Mouse (Mus musculus) CH12.LX (cell line): ENCODE measurements around the gene Il4i1. TPM values are rescaled to one million over a fixed set of nuclear protein-coding genes. Genes with fewer than 3 reads are reported as not detected.

ENCODE experiments used
- DNase-seq: peaks from one replicate; pipeline ENCODE4 v3.0.0-alpha.2; 2013; ENCODE audit errors: extremely low read depth
- H3K27ac ChIP-seq: 2 replicates; pipeline ENCODE4 v1.5.1; 2012; ENCODE audit warnings: low read depth, mild to moderate bottlenecking, control low read depth, moderate library complexity; ENCODE audit not compliant: insufficient read depth
- H3K27me3 ChIP-seq: replicated peaks from 2 replicates; pipeline ENCODE3; 2012; ENCODE audit warnings: inconsistent platforms
- H3K36me3 ChIP-seq, 2 experiments: replicated peaks in 1 of 2; 2 replicates each; pipeline versions ENCODE3 to v1.6.1; 2012; ENCODE audit warnings: inconsistent platforms in 1 of 2, low read length in 1 of 2, mild to moderate bottlenecking in 1 of 2, mixed read lengths in 1 of 2, moderate library complexity in 1 of 2; ENCODE audit not compliant: control insufficient read depth in 1 of 2, insufficient read depth in 1 of 2
- H3K4me1 ChIP-seq, 2 experiments: 2 replicates each; pipeline ENCODE4 v1.6.1; 2012; ENCODE audit warnings: inconsistent platforms in 1 of 2, moderate library complexity in 1 of 2; ENCODE audit not compliant: insufficient read depth in 2 of 2, control insufficient read depth in 1 of 2
- H3K4me2 ChIP-seq: 2 replicates; pipeline ENCODE4 v1.6.1; 2012; ENCODE audit warnings: low read depth, mild to moderate bottlenecking, control low read depth; ENCODE audit not compliant: poor library complexity, insufficient read depth, severe bottlenecking
- H3K4me3 ChIP-seq, 3 experiments: fragments of 150-350 bp in 1 of 3; sonication (generic) in 1 of 3; replicated peaks in 1 of 3; 2 replicates each; pipeline versions ENCODE3 to v1.5.1; 2011 to 2012; ENCODE audit warnings: low read depth in 2 of 3, low read length in 2 of 3, mild to moderate bottlenecking in 2 of 3, moderate library complexity in 2 of 3, control low read depth in 1 of 3, improper control_type of control experiment in 1 of 3, inconsistent platforms in 1 of 3, mixed read lengths in 1 of 3; ENCODE audit not compliant: poor library complexity in 1 of 3
- H3K79me2 ChIP-seq: replicated peaks from 2 replicates; pipeline ENCODE4 v1.6.1; 2012; ENCODE audit warnings: mild to moderate bottlenecking, moderate library complexity; ENCODE audit not compliant: control insufficient read depth, poor library complexity, insufficient read depth, severe bottlenecking; ENCODE audit errors: extremely low read depth
- H3K9ac ChIP-seq: 2 replicates; pipeline ENCODE4 v1.6.1; 2012; ENCODE audit warnings: low read depth, mild to moderate bottlenecking, control low read depth, moderate library complexity; ENCODE audit not compliant: insufficient read depth
- H3K9me3 ChIP-seq: replicated peaks from 2 replicates; pipeline ENCODE3; 2012; ENCODE audit warnings: low read length, inconsistent platforms, mixed read lengths
- BHLHE40 ChIP-seq: IDR thresholded peaks from 2 replicates; pipeline ENCODE4 v1.6.1; 2011; ENCODE audit warnings: mild to moderate bottlenecking, low read depth, low read length, improper control_type of control experiment
- CHD1 ChIP-seq: IDR thresholded peaks from 2 replicates; pipeline ENCODE4 v1.6.1; 2012; ENCODE audit warnings: low read depth, low read length, improper control_type of control experiment, inconsistent platforms
- CTCF ChIP-seq, 2 experiments: IDR thresholded peaks in 1 of 2; conservative IDR thresholded peaks in 1 of 2; 2 replicates each; pipeline ENCODE4 v1.5.1; 2011 to 2012; ENCODE audit warnings: low read depth in 2 of 2, low read length in 2 of 2, improper control_type of control experiment in 1 of 2, inconsistent platforms in 1 of 2, mild to moderate bottlenecking in 1 of 2, moderate library complexity in 1 of 2
- E2F4 ChIP-seq: IDR thresholded peaks from 2 replicates; pipeline ENCODE4 v1.6.1; 2011; ENCODE audit warnings: low read depth, low read length, improper control_type of control experiment; ENCODE audit not compliant: insufficient replicate concordance
- ETS1 ChIP-seq: conservative IDR thresholded peaks from 2 replicates; pipeline ENCODE4 v1.6.1; 2012; ENCODE audit warnings: low read depth, mild to moderate bottlenecking, inconsistent platforms, low read length, improper control_type of control experiment, moderate library complexity
- GABPA ChIP-seq: IDR thresholded peaks from 2 replicates; pipeline ENCODE4 v1.6.1; 2012; ENCODE audit warnings: low read depth, low read length, improper control_type of control experiment, inconsistent platforms; ENCODE audit not compliant: insufficient replicate concordance
- HCFC1 ChIP-seq: IDR thresholded peaks from 2 replicates; pipeline ENCODE4 v1.6.1; 2012; ENCODE audit warnings: low read depth, mild to moderate bottlenecking, inconsistent platforms, low read length, improper control_type of control experiment
- IRF4 ChIP-seq: IDR thresholded peaks from 2 replicates; pipeline ENCODE4 v1.6.1; 2014; ENCODE audit warnings: low read depth, mild to moderate bottlenecking, inconsistent platforms, low read length, improper control_type of control experiment
- JUN ChIP-seq: IDR thresholded peaks from 2 replicates; pipeline ENCODE4 v1.6.1; 2011; ENCODE audit warnings: low read depth, mild to moderate bottlenecking, low read length, improper control_type of control experiment, moderate library complexity; ENCODE audit not compliant: insufficient read depth
- JUND ChIP-seq: conservative IDR thresholded peaks from 2 replicates; pipeline ENCODE4 v1.6.1; 2011; ENCODE audit warnings: low read depth, low read length, improper control_type of control experiment
- MAFK ChIP-seq: IDR thresholded peaks from 2 replicates; pipeline ENCODE4 v1.6.1; 2011; ENCODE audit warnings: low read length, improper control_type of control experiment; ENCODE audit not compliant: insufficient replicate concordance
- MAX ChIP-seq: IDR thresholded peaks from 2 replicates; pipeline ENCODE4 v1.6.1; 2011; ENCODE audit warnings: low read length, improper control_type of control experiment
- MEF2A ChIP-seq: IDR thresholded peaks from 2 replicates; pipeline ENCODE4 v1.6.1; 2014; ENCODE audit warnings: low read depth, mild to moderate bottlenecking, inconsistent platforms, low read length, improper control_type of control experiment, borderline replicate concordance
- MXI1 ChIP-seq: IDR thresholded peaks from 2 replicates; pipeline ENCODE4 v1.6.1; 2011; ENCODE audit warnings: mild to moderate bottlenecking, low read depth, low read length, improper control_type of control experiment
- NRF1 ChIP-seq: IDR thresholded peaks from 2 replicates; pipeline ENCODE4 v1.6.1; 2014; ENCODE audit warnings: low read depth, mild to moderate bottlenecking, inconsistent platforms, low read length, improper control_type of control experiment, moderate library complexity
- PAX5 ChIP-seq: IDR thresholded peaks from 2 replicates; pipeline ENCODE4 v1.6.1; 2012; ENCODE audit warnings: low read length, inconsistent platforms, mixed read lengths
- POLR2A ChIP-seq: IDR thresholded peaks from 2 replicates; pipeline ENCODE4 v1.6.1; 2011; ENCODE audit warnings: low read depth, mild to moderate bottlenecking, improper control_type of control experiment, low read length
- POLR2AphosphoS2 ChIP-seq: IDR thresholded peaks from 2 replicates; pipeline ENCODE4 v1.6.1; 2011; ENCODE audit warnings: low read depth, low read length, improper control_type of control experiment
- RAD21 ChIP-seq: IDR thresholded peaks from 2 replicates; pipeline ENCODE4 v1.6.1; 2011; ENCODE audit warnings: low read depth, mild to moderate bottlenecking, low read length, improper control_type of control experiment, moderate library complexity
- RCOR1 ChIP-seq: conservative IDR thresholded peaks from 2 replicates; pipeline ENCODE4 v1.6.1; 2012; ENCODE audit warnings: low read depth, mild to moderate bottlenecking, inconsistent platforms, low read length, improper control_type of control experiment
- SIN3A ChIP-seq: IDR thresholded peaks from 2 replicates; pipeline ENCODE4 v1.6.1; 2012; ENCODE audit warnings: low read length, improper control_type of control experiment, inconsistent platforms
- SMC3 ChIP-seq: IDR thresholded peaks from 2 replicates; pipeline ENCODE4 v1.6.1; 2011; ENCODE audit warnings: low read depth, low read length, improper control_type of control experiment
- TBP ChIP-seq: conservative IDR thresholded peaks from 2 replicates; pipeline ENCODE4 v1.6.1; 2011; ENCODE audit warnings: low read depth, low read length, improper control_type of control experiment
- USF1 ChIP-seq: IDR thresholded peaks from 2 replicates; pipeline ENCODE4 v1.6.1; 2014; ENCODE audit warnings: low read depth, mild to moderate bottlenecking, inconsistent platforms, low read length, improper control_type of control experiment
- USF2 ChIP-seq: conservative IDR thresholded peaks from 2 replicates; pipeline ENCODE4 v1.6.1; 2011; ENCODE audit warnings: low read depth, low read length, improper control_type of control experiment
- ZC3H11A ChIP-seq: IDR thresholded peaks from 2 replicates; pipeline ENCODE4 v1.6.1; 2012; ENCODE audit warnings: low read depth, mild to moderate bottlenecking, inconsistent platforms, low read length, improper control_type of control experiment
- ZKSCAN1 ChIP-seq: IDR thresholded peaks from 2 replicates; pipeline ENCODE4 v1.6.1; 2012; ENCODE audit warnings: low read depth, inconsistent platforms, low read length, improper control_type of control experiment, borderline replicate concordance
- ZMIZ1 ChIP-seq: IDR thresholded peaks from 2 replicates; pipeline ENCODE4 v1.6.1; 2012; ENCODE audit warnings: low read depth, mild to moderate bottlenecking, inconsistent platforms, low read length, improper control_type of control experiment
- ZNF384 ChIP-seq: IDR thresholded peaks from 2 replicates; pipeline ENCODE4 v1.6.1; 2012; ENCODE audit warnings: low read depth, low read length, improper control_type of control experiment, inconsistent platforms
- dilution Hi-C: fragments of 300-500 bp; cut with MboI; formaldehyde crosslinking; loops from 2 replicates; pipeline ENCODE4 v1.14.3; 2020; ENCODE audit warnings: low sequenced_read_pairs; ENCODE audit not compliant: extremely low pct_unique_long_range_greater_than_20kb, extremely low pct_ligation_motif_present
- in situ Hi-C: fragments of 300-500 bp; cut with MboI; formaldehyde crosslinking; loops from 3 replicates; pipeline ENCODE4 v1.14.3; 2019; ENCODE audit warnings: low sequenced_read_pairs, low pct_ligation_motif_present, low pct_unique_long_range_greater_than_20kb, mixed read lengths
- polyA plus RNA-seq: library from polyadenylated mRNA; unstranded; fragments of >175 nt; gene quantifications from 2 replicates; pipeline ENCODE4 v1.2.1, GENCODE M21; 2012; ENCODE audit warnings: low read depth; ENCODE audit not compliant: insufficient read length
- total RNA-seq, 2 experiments: library from RNA; depleted of rRNA; stranded (reverse); fragments of 300-350 nt in 1 of 2; fragments of >200 nt in 1 of 2; gene quantifications; 2 replicates each; pipeline ENCODE4 v1.2.3; 2012 to 2014

Gene Il4i1
- total and polyA plus RNA-seq, 3 experiments: 17.6 to 57.5 (median 49.2) TPM

DNA sequence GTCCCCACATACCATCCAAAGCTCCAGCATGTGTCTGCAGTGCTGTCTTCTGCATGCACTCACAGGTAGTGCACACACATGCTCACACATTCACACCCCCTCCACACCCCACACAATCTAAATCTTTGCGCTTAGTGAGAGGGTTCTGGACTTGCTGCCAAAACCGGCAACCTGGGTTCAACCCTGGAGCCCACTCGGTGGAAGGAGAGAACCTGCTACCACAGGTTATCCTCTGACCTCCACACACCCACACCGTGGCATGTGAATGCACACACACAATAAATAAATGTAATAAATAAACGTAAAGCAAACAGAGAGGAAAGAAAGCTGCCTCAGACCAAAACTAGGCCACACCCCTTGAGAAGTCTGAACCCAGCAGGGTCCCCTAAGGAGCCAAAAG, 31.6 kb downstream of the Il4i1 start:
- H3K27me3 ChIP-seq: no peaks in the 10 kb centered on the region
- dilution Hi-C loops: no loop called here
- peak overlapping the region; percentile 75 to 84 (median 81) for H3K4me3 ChIP-seq
- no peak for TF ChIP-seq MAFK
- TF ChIP-seq ZKSCAN1: no peak
- no peak for TF ChIP-seq ETS1
- TF ChIP-seq USF2: no peak
- no peak for TF ChIP-seq USF1
- no peak for TF ChIP-seq HCFC1
- TF ChIP-seq BHLHE40: no peak
- no peak for TF ChIP-seq RCOR1
- no peak for TF ChIP-seq PAX5
- no peak for TF ChIP-seq ZC3H11A
- TF ChIP-seq POLR2AphosphoS2: no peak
- no peak for DNase-seq
- H3K9me3 ChIP-seq: no peaks in the 10 kb centered on the region
- peaks cover 45 to 65% of the 10 kb centered on the region in 2 experiments for H3K36me3 ChIP-seq
- H3K9ac ChIP-seq: peak overlapping the region; percentile 51
- no peak overlapping the region for H3K27ac ChIP-seq
- in situ Hi-C loops: no loop called here
- peaks cover 27% of the 10 kb centered on the region for H3K79me2 ChIP-seq
- peaks cover 19 to 48% of the 10 kb centered on the region in 2 experiments for H3K4me1 ChIP-seq
- H3K4me2 ChIP-seq: peak overlapping the region; percentile 79

DNA sequence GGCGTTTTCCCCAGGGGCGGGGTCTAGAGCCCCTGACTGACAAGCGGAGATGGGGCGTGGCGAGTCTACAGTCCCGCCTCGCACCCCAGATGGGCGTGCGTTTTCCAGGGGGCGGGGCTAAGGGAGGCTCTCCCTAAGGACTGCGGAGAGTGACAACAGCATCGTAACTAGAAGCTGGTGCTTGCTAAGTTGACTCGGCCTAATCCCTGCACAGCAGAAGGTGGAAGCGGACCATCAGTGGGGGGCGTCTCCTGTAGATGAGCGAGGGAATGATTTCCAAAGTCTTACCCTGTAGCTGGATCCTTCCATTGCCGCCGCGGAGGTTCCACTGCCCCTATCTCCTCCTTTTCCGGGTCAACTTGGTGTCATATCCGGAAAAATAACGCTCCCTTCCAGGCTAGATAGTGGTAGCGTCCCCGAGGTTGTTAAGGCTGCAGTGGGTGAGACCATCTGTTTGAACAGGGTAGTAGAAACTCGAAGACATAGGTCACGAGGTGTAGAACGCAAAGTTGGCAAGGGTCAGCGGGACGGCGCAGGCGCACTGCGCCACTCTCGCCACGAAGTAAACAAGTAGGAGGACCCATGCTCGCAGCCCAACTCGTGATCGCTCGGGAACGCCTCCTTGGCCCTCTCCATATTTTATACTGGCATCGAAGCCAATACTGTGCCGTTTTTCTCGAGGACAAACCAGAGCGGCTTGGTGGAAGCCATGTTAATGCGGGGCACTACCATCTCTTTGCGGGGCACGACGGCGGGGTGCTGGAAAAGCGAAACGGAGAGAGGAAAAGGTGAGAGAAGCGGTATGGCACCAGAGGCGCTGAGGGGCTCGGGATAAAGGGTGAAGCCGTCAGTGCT, 32.6 kb downstream of the Il4i1 start, which contains the start of the genes Akt1s1 and Tbc1d17:
Akt1s1 (plus strand) TSS at position 431 of the 855 bp plus-strand sequence.
Tbc1d17 (minus strand) TSS at position 519 of the 855 bp plus-strand sequence.
- H3K9me3 ChIP-seq: no peaks in the 10 kb centered on the region
- peak within 1 kb of the TSS; percentile 97 for H3K9ac ChIP-seq
- dilution Hi-C loops: no loop called here
- peak within 1 kb of the TSS; percentile 81 to 98 (median 93) for H3K4me3 ChIP-seq
- in situ Hi-C loops: no loop called here
- peaks cover 28% of the 10 kb centered on the region for H3K79me2 ChIP-seq
- H3K4me1 ChIP-seq: peaks cover 14 to 48% of the 10 kb centered on the region in 2 experiments
- DNase-seq: peak; percentile 99
- H3K27ac ChIP-seq: peak within 1 kb of the TSS; percentile 94
- H3K36me3 ChIP-seq: peaks cover 39 to 61% of the 10 kb centered on the region in 2 experiments
- H3K27me3 ChIP-seq: no peaks in the 10 kb centered on the region
- H3K4me2 ChIP-seq: peak within 1 kb of the TSS; percentile 79
- TF ChIP-seq TBP (no peak), MEF2A (peak; percentile 40), ZKSCAN1 (no peak), POLR2AphosphoS2 (no peak), SIN3A (peak; percentile 91), ZNF384 (no peak), HCFC1 (peak; percentile 86), ETS1 (peak; percentile 65), CTCF (conservative IDR thresholded peaks at IDR 0.05 in 1 of 2, IDR thresholded peaks at IDR 0.05 in 1 of 2; ENCODE audit: low read depth in 2 of 2, low read length in 2 of 2) (no peak), RAD21 (no peak), CHD1 (peak; percentile 99), E2F4 (peak; percentile 79; the same call in 1 of the 2 replicates), RCOR1 (peak; percentile 99), USF1 (peak; percentile 91), GABPA (peak; percentile 17; the same call in 1 of the 2 replicates), ZMIZ1 (peak; percentile 76; the same call in 1 of the 2 replicates), SMC3 (no peak), JUN (0 out of 2 replicates have a peak, but pooled peaks have one; percentile 15), POLR2A (peak; percentile 50; the same call in 1 of the 2 replicates), MAX (peak; percentile 97), PAX5 (no peak), NRF1 (peak; percentile 86), MXI1 (0 out of 2 replicates have a peak, but pooled peaks have one; percentile 53), JUND (0 out of 2 replicates have a peak, but pooled peaks have one; percentile 27), IRF4 (peak; percentile 70), ZC3H11A (no peak), USF2 (peak; percentile 87), MAFK (peak; percentile 30; the same call in 1 of the 2 replicates)
